In genomic region chr13:21326191-21326590, GRCm38 (mm10) we compare ENCODE assay signal across 8 mouse cellular contexts. TPM values are rescaled to one million over a fixed set of nuclear protein-coding genes. Genes with fewer than 3 reads are reported as not detected.
A peak's percentile ranks its signal among the peaks of the same experiment; 100 is the strongest.
DNase-seq lines count a peak whose midpoint lies in the region; ATAC-seq lines count a peak whose summit lies in the region.

No protein-coding gene starts in this region.

- H3K36me3 ChIP-seq in erythroblast, embryonic 14.5 days (ENCODE audit: control insufficient read depth) = no peaks in the 10 kb centered on the region
- no peaks in the 10 kb centered on the region for H3K36me3 ChIP-seq in forebrain, embryonic 16.5 days (ENCODE audit: control insufficient read depth, insufficient read depth)
- H3K36me3 ChIP-seq in midbrain, embryonic 16.5 days (ENCODE audit: control insufficient read depth, insufficient read depth, low read length) = no peaks in the 10 kb centered on the region

- no peak overlapping the region for H3K27ac ChIP-seq in forebrain, embryonic 16.5 days (ENCODE audit: low read length)
- H3K27ac ChIP-seq in midbrain, embryonic 16.5 days (ENCODE audit: low read length) = no peak overlapping the region

- H3K9ac ChIP-seq in forebrain, embryonic 16.5 days (replicated peaks; ENCODE audit: low read depth, low read length) = no peak overlapping the region
- H3K9ac ChIP-seq in midbrain, embryonic 16.5 days (ENCODE audit: low read depth, low read length) = no peak overlapping the region

- peak overlapping the region; percentile 60 for H3K4me2 ChIP-seq in forebrain, embryonic 16.5 days (ENCODE audit: low read length)
- H3K4me2 ChIP-seq in midbrain, embryonic 16.5 days (ENCODE audit: low read length) = peak overlapping the region; percentile 65

- H3K4me1 ChIP-seq in erythroblast, embryonic 14.5 days (ENCODE audit: control insufficient read depth) = peaks cover 15% of the 10 kb centered on the region
- peaks cover 8% of the 10 kb centered on the region for H3K4me1 ChIP-seq in forebrain, embryonic 16.5 days (replicated peaks; ENCODE audit: control insufficient read depth, insufficient read depth, low read length)
- peaks cover 9% of the 10 kb centered on the region for H3K4me1 ChIP-seq in midbrain, embryonic 16.5 days (ENCODE audit: control insufficient read depth, insufficient read depth, low read length)

- H3K4me3 ChIP-seq in erythroblast, embryonic 14.5 days (replicated peaks) = peak overlapping the region; percentile 60
- H3K4me3 ChIP-seq in forebrain, embryonic 16.5 days (replicated peaks; ENCODE audit: low read length) = no peak overlapping the region
- H3K4me3 ChIP-seq in midbrain, embryonic 16.5 days (ENCODE audit: low read depth, low read length) = peak overlapping the region; percentile 24

- DNase-seq in Muller cell, postnatal 12 days (ENCODE audit: inconsistent ontology term) = peak; percentile 43
- DNase-seq in large intestine, adult 2 months (ENCODE audit: low read depth, low spot score) = peak; percentile 8
- no peak for DNase-seq in layer of hippocampus, adult 8-10 months (ENCODE audit: low spot score in 2 of 2)
- no peak for DNase-seq in thymus, postnatal 36 days

- ATAC-seq in erythroblast, adult 5-6 weeks (replicated peaks; ENCODE audit: low FRiP score, poor library complexity, severe bottlenecking) = no peak
- ATAC-seq in forebrain, embryonic 16.5 days = no peak
- peak; percentile 29; the same call in 1 of the 2 replicates for ATAC-seq in midbrain, embryonic 16.5 days

- H3K9me3 ChIP-seq in erythroblast, embryonic 14.5 days (ENCODE audit: control insufficient read depth, low read length) = no peaks in the 10 kb centered on the region
- no peaks in the 10 kb centered on the region for H3K9me3 ChIP-seq in forebrain, embryonic 16.5 days (ENCODE audit: control insufficient read depth, low read length)
- H3K9me3 ChIP-seq in midbrain, embryonic 16.5 days (replicated peaks; ENCODE audit: control insufficient read depth, low read length, poor library complexity, severe bottlenecking) = no peaks in the 10 kb centered on the region

- WGBS in forebrain, embryonic 16.5 days = 13% methylated on average over 4 of the region's 4 CpGs
- 9% methylated on average over 4 of the region's 4 CpGs for WGBS in large intestine, adult 2 months
- WGBS in midbrain, embryonic 16.5 days = 11% methylated on average over 4 of the region's 4 CpGs

- peaks cover 27% of the 10 kb centered on the region for H3K27me3 ChIP-seq in erythroblast, embryonic 14.5 days (ENCODE audit: control insufficient read depth)
- H3K27me3 ChIP-seq in forebrain, embryonic 16.5 days (replicated peaks; ENCODE audit: control insufficient read depth, insufficient read depth, low read length) = no peaks in the 10 kb centered on the region
- peaks cover 6% of the 10 kb centered on the region for H3K27me3 ChIP-seq in midbrain, embryonic 16.5 days (ENCODE audit: control insufficient read depth, insufficient read depth, low read depth, low read length)

RNA-seq across cellular contexts. Expression of gene Gpx6, which starts 14.3 kb away (rescaled TPM):
- polyA plus RNA-seq in erythroblast, embryonic 14.5 days (2012) = not detected in 2 replicates
- not detected in 2 replicates for total RNA-seq in erythroblast, adult 5-6 weeks (2015; ENCODE audit: low replicate concordance)
- total RNA-seq in erythroblast, adult 5-6 weeks (2017; ENCODE audit: low replicate concordance) = not detected in 2 replicates
- polyA plus RNA-seq in forebrain, embryonic 16.5 days (2015; fragmentation: Nextera tagmentation; extraction: Ambion mirVana) = not detected in 2 replicates
- polyA plus RNA-seq in large intestine, adult 2 months (2012; rRNA removed) = not detected in 2 replicates
- 0.54 TPM in 1 of 2 replicates, not detected in the other for polyA plus RNA-seq in midbrain, embryonic 16.5 days (2015; fragmentation: Nextera tagmentation; extraction: Ambion mirVana)
- not detected for total RNA-seq in layer of hippocampus, adult 8-10 months (2022)

RNA-seq across cellular contexts. Expression of gene Olfr1367, which starts 20.5 kb away (rescaled TPM):
- not detected in 2 replicates for polyA plus RNA-seq in erythroblast, embryonic 14.5 days (2012)
- total RNA-seq in erythroblast, adult 5-6 weeks (2015; ENCODE audit: low replicate concordance) = not detected in 2 replicates
- not detected in 2 replicates for total RNA-seq in erythroblast, adult 5-6 weeks (2017; ENCODE audit: low replicate concordance)
- not detected in 2 replicates for polyA plus RNA-seq in forebrain, embryonic 16.5 days (2015; fragmentation: Nextera tagmentation; extraction: Ambion mirVana)
- not detected in 2 replicates for polyA plus RNA-seq in large intestine, adult 2 months (2012; rRNA removed)
- not detected in 2 replicates for polyA plus RNA-seq in midbrain, embryonic 16.5 days (2015; fragmentation: Nextera tagmentation; extraction: Ambion mirVana)
- not detected for total RNA-seq in layer of hippocampus, adult 8-10 months (2022)

RNA-seq across cellular contexts. Expression of gene Gpx5, which starts 33.7 kb away (rescaled TPM):
- not detected in 2 replicates for polyA plus RNA-seq in erythroblast, embryonic 14.5 days (2012)
- not detected in 2 replicates for total RNA-seq in erythroblast, adult 5-6 weeks (2015; ENCODE audit: low replicate concordance)
- not detected in 2 replicates for total RNA-seq in erythroblast, adult 5-6 weeks (2017; ENCODE audit: low replicate concordance)
- polyA plus RNA-seq in forebrain, embryonic 16.5 days (2015; fragmentation: Nextera tagmentation; extraction: Ambion mirVana) = not detected in 2 replicates
- polyA plus RNA-seq in large intestine, adult 2 months (2012; rRNA removed) = 0.53 and 1.4 TPM in 2 replicates
- not detected in 2 replicates for polyA plus RNA-seq in midbrain, embryonic 16.5 days (2015; fragmentation: Nextera tagmentation; extraction: Ambion mirVana)
- total RNA-seq in layer of hippocampus, adult 8-10 months (2022) = not detected

RNA-seq across cellular contexts. Expression of gene Zscan12, which starts 36.4 kb away (rescaled TPM):
- polyA plus RNA-seq in erythroblast, embryonic 14.5 days (2012) = 0.04 and 0.09 TPM in 2 replicates
- 0.84 TPM in 1 of 2 replicates, not detected in the other for total RNA-seq in erythroblast, adult 5-6 weeks (2015; ENCODE audit: low replicate concordance)
- 0.70 and 1.4 TPM in 2 replicates for total RNA-seq in erythroblast, adult 5-6 weeks (2017; ENCODE audit: low replicate concordance)
- polyA plus RNA-seq in forebrain, embryonic 16.5 days (2015; fragmentation: Nextera tagmentation; extraction: Ambion mirVana) = 15.5 and 16.1 TPM in 2 replicates
- polyA plus RNA-seq in large intestine, adult 2 months (2012; rRNA removed) = 0.78 and 0.86 TPM in 2 replicates
- 11.5 and 13.5 TPM in 2 replicates for polyA plus RNA-seq in midbrain, embryonic 16.5 days (2015; fragmentation: Nextera tagmentation; extraction: Ambion mirVana)
- 10 to 100 TPM in 1 of 4 experiments, 1 to 10 TPM in 3; 8.1 to 10.1 (median 8.5) TPM for total RNA-seq in layer of hippocampus, adult 8-10 months (2022)

Comparison
In these comparisons a context has a peak if more than half of its experiments do, and no peak if none do; other contexts are left out.
1. DNase-seq: peak in Muller cell, postnatal 12 days (single experiment) and large intestine, adult 2 months (single experiment); none in layer of hippocampus, adult 8-10 months (0 of 2) and thymus, postnatal 36 days (0 of 2).